Mouse (Mus musculus) limb, embryonic 15.5 days (tissue): ENCODE results near the gene Pianp. TPM values are rescaled to one million over a fixed set of nuclear protein-coding genes. Genes with fewer than 3 reads are reported as not detected.
"Not testable (repeated sequence)": the region's sequence is repeated elsewhere in the genome, so short reads cannot be mapped to it uniquely, and the experiment has no call there.

Experiments used
- ATAC-seq: fragments of 200-750 bp; cut with Nextera tagmentation; 2 replicates; pipeline ENCODE4 v1.8.0; 2017; ENCODE audit warnings: low read depth, moderate TSS enrichment; ENCODE audit not compliant: insufficient number of reproducible peaks, low FRiP score, low TSS enrichment
- H3K27ac ChIP-seq: fragments of 300-500 bp; sonication (generic); 2 replicates; pipeline ENCODE4 v1.5.1; 2015; ENCODE audit warnings: moderate library complexity, mild to moderate bottlenecking, inconsistent platforms
- H3K27me3 ChIP-seq: fragments of 300-500 bp; sonication (generic); 2 replicates; pipeline ENCODE4 v1.6.1; 2015; ENCODE audit warnings: inconsistent platforms
- H3K36me3 ChIP-seq: fragments of 300-500 bp; sonication (generic); 2 replicates; pipeline ENCODE4 v1.6.1; 2015; ENCODE audit warnings: inconsistent platforms
- H3K4me1 ChIP-seq: fragments of 300-500 bp; sonication (generic); 2 replicates; pipeline ENCODE4 v1.6.1; 2015; ENCODE audit warnings: inconsistent platforms
- H3K4me2 ChIP-seq: fragments of 300-500 bp; sonication (generic); 2 replicates; pipeline ENCODE4 v1.6.1; 2015; ENCODE audit warnings: mild to moderate bottlenecking, inconsistent platforms
- H3K4me3 ChIP-seq: fragments of 300-500 bp; sonication (generic); 2 replicates; pipeline ENCODE4 v1.5.1; 2015; ENCODE audit warnings: mild to moderate bottlenecking, inconsistent platforms
- H3K9ac ChIP-seq: fragments of 300-500 bp; sonication (generic); 2 replicates; pipeline ENCODE4 v1.6.1; 2015; ENCODE audit warnings: inconsistent platforms
- H3K9me3 ChIP-seq: fragments of 300-500 bp; sonication (generic); 2 replicates; pipeline ENCODE4 v1.6.1; 2016; ENCODE audit warnings: inconsistent platforms
- WGBS: fragments of 180-500 bp; shearing (Covaris S2); methylation state at CpG from one replicate; pipeline ENCODE4 v1.1.7; 2015; 5-methylcytosine and 5-hydroxymethylcytosine counted together
- polyA plus RNA-seq: library from polyadenylated mRNA; unstranded; fragments of >200 nt; fragmentation: Nextera tagmentation; extraction: Ambion mirVana; gene quantifications from 2 replicates; pipeline ENCODE4 v1.2.1, GENCODE M21; 2015

The Pianp gene
- polyA plus RNA-seq, 1 experiment from 2014 or later = 21.3 TPM

- Histone ChIP-seq H3K9ac (peak overlapping the region; percentile 89), H3K27ac (peak overlapping the region; percentile 99), H3K4me3 (peak overlapping the region; percentile 81), H3K27me3 (no peaks in the 10 kb centered on the region), H3K36me3 (peaks cover 26% of the 10 kb centered on the region), H3K4me1 (peaks cover 21% of the 10 kb centered on the region), H3K4me2 (peak overlapping the region; percentile 76), H3K9me3 (no peaks in the 10 kb centered on the region)
- peak; percentile 84 for ATAC-seq
- under 1% methylated on average over 40 of the region's 78 CpGs for WGBS
Measured at GRCm38 (mm10) chr6:125009181-125010073, 12.9 kb downstream of the Pianp start.

- no peak overlapping the region for H3K4me2 ChIP-seq
- no peaks in the 10 kb centered on the region for H3K27me3 ChIP-seq
- H3K27ac ChIP-seq = no peak overlapping the region
- H3K4me1 ChIP-seq = 0 out of 2 replicates have a peak, but pooled peaks cover 1% of the 10 kb centered on the region
- H3K36me3 ChIP-seq = peaks cover 74% of the 10 kb centered on the region
- 91% methylated on average over 3 of the region's 3 CpGs for WGBS
- no peaks in the 10 kb centered on the region for H3K9me3 ChIP-seq
- no peak overlapping the region for H3K4me3 ChIP-seq
- no peak overlapping the region for H3K9ac ChIP-seq
- no peak for ATAC-seq
Measured at GRCm38 (mm10) chr6:125017682-125018081, 21.2 kb downstream of the Pianp start.

GRCm38 (mm10) chr6:125030532-125030931, 34.0 kb downstream of the Pianp start:
- H3K27me3 ChIP-seq, H3K4me1 ChIP-seq, H3K4me2 ChIP-seq, H3K9me3 ChIP-seq, ATAC-seq, H3K4me3 ChIP-seq, H3K27ac ChIP-seq, H3K9ac ChIP-seq: not testable (repeated sequence)
- 44% methylated on average over 8 of the region's 9 CpGs for WGBS
- peaks cover 79% of the 10 kb centered on the region for H3K36me3 ChIP-seq

- H3K9ac ChIP-seq = no peak overlapping the region
- WGBS = 87% methylated on average over 16 of the region's 16 CpGs
- ATAC-seq = no peak
Measured at GRCm38 (mm10) chr6:125031604-125032003, 35.1 kb downstream of the Pianp start.

GRCm38 (mm10) chr6:125038666-125039065, 42.2 kb downstream of the Pianp start:
- Histone ChIP-seq H3K4me1 (peaks cover 18% of the 10 kb centered on the region), H3K9ac (0 out of 2 replicates have a peak overlapping the region, but pooled peaks have one; percentile 10), H3K4me3 (peak overlapping the region; percentile 71; the same call in 1 of the 2 replicates), H3K36me3 (peaks cover 44% of the 10 kb centered on the region), H3K9me3 (no peaks in the 10 kb centered on the region), H3K27me3 (no peaks in the 10 kb centered on the region), H3K4me2 (peak overlapping the region; percentile 56), H3K27ac (peak overlapping the region; percentile 89)
- no peak for ATAC-seq
- 88% methylated on average over 4 of the region's 4 CpGs for WGBS

More at GRCm38 (mm10) chr6:125031604-125032003, 35.1 kb downstream of the Pianp start:
- peaks cover 78% of the 10 kb centered on the region for H3K36me3 ChIP-seq
- no peaks in the 10 kb centered on the region for H3K27me3 ChIP-seq
- H3K4me2 ChIP-seq = no peak overlapping the region
- no peaks in the 10 kb centered on the region for H3K4me1 ChIP-seq
- no peaks in the 10 kb centered on the region for H3K9me3 ChIP-seq
- no peak overlapping the region for H3K27ac ChIP-seq
- H3K4me3 ChIP-seq = no peak overlapping the region

- peaks cover 18% of the 10 kb centered on the region for H3K4me1 ChIP-seq
- no peak for ATAC-seq
- H3K36me3 ChIP-seq = peaks cover 44% of the 10 kb centered on the region
- peak overlapping the region; percentile 89 for H3K27ac ChIP-seq
- 0 out of 2 replicates have a peak overlapping the region, but pooled peaks have one; percentile 10 for H3K9ac ChIP-seq
- H3K9me3 ChIP-seq = no peaks in the 10 kb centered on the region
- no peaks in the 10 kb centered on the region for H3K27me3 ChIP-seq
- WGBS = 6% methylated on average over 8 of the region's 8 CpGs
- H3K4me2 ChIP-seq = peak overlapping the region; percentile 56
- peak overlapping the region; percentile 71 for H3K4me3 ChIP-seq
Measured at GRCm38 (mm10) chr6:125039131-125039530, 42.6 kb downstream of the Pianp start.

- WGBS = under 1% methylated on average over 26 of the region's 26 CpGs
- Histone ChIP-seq H3K4me3 (peak within 1 kb of the TSS; percentile 71), H3K4me2 (peak within 1 kb of the TSS; percentile 69), H3K4me1 (peaks cover 18% of the 10 kb centered on the region), H3K36me3 (peaks cover 46% of the 10 kb centered on the region), H3K9ac (peak within 1 kb of the TSS; percentile 55), H3K9me3 (no peaks in the 10 kb centered on the region), H3K27me3 (no peaks in the 10 kb centered on the region), H3K27ac (peak within 1 kb of the TSS; percentile 89)
- ATAC-seq = peak; percentile 96
Measured at GRCm38 (mm10) chr6:125039533-125040153, 43.1 kb downstream of the Pianp start, which contains the start of gene Ing4. TSS of gene Ing4 (plus strand) at chr6:125039760.

- H3K4me1 ChIP-seq = peaks cover 18% of the 10 kb centered on the region
- H3K4me2 ChIP-seq = peak overlapping the region; percentile 69
- peak overlapping the region; percentile 55 for H3K9ac ChIP-seq
- WGBS = 13% methylated on average over 7 of the region's 7 CpGs
- H3K36me3 ChIP-seq = peaks cover 46% of the 10 kb centered on the region
- no peaks in the 10 kb centered on the region for H3K27me3 ChIP-seq
- H3K4me3 ChIP-seq = peak overlapping the region; percentile 71
- H3K9me3 ChIP-seq = no peaks in the 10 kb centered on the region
- peak overlapping the region; percentile 73 for H3K27ac ChIP-seq
- no peak for ATAC-seq
Measured at GRCm38 (mm10) chr6:125040221-125040620, 43.7 kb downstream of the Pianp start.

- peaks cover 44% of the 10 kb centered on the region for H3K36me3 ChIP-seq
- no peak overlapping the region for H3K9ac ChIP-seq
- WGBS = 78% methylated on average over 7 of the region's 7 CpGs
- H3K27me3 ChIP-seq = no peaks in the 10 kb centered on the region
- H3K4me1 ChIP-seq = peaks cover 18% of the 10 kb centered on the region
- H3K9me3 ChIP-seq = no peaks in the 10 kb centered on the region
- H3K27ac ChIP-seq = no peak overlapping the region
- H3K4me2 ChIP-seq = no peak overlapping the region
- no peak overlapping the region for H3K4me3 ChIP-seq
- no peak for ATAC-seq
Measured at GRCm38 (mm10) chr6:125041047-125041446, 44.6 kb downstream of the Pianp start.

GRCm38 (mm10) chr6:125042081-125042480, 45.6 kb downstream of the Pianp start:
- H3K4me1 ChIP-seq = peaks cover 18% of the 10 kb centered on the region
- H3K9ac ChIP-seq = no peak overlapping the region
- H3K27ac ChIP-seq = no peak overlapping the region
- H3K27me3 ChIP-seq = no peaks in the 10 kb centered on the region
- peaks cover 44% of the 10 kb centered on the region for H3K36me3 ChIP-seq
- WGBS = 94% methylated on average over 7 of the region's 7 CpGs
- no peak overlapping the region for H3K4me2 ChIP-seq
- no peak for ATAC-seq
- H3K4me3 ChIP-seq = no peak overlapping the region
- no peaks in the 10 kb centered on the region for H3K9me3 ChIP-seq

GRCm38 (mm10) chr6:125046691-125047090, 50.2 kb downstream of the Pianp start:
- Histone ChIP-seq H3K4me3 (no peak overlapping the region), H3K4me2 (no peak overlapping the region), H3K9ac (no peak overlapping the region), H3K27ac (no peak overlapping the region), H3K27me3 (no peaks in the 10 kb centered on the region), H3K9me3 (no peaks in the 10 kb centered on the region), H3K36me3 (peaks cover 80% of the 10 kb centered on the region), H3K4me1 (no peaks in the 10 kb centered on the region)
- peak; percentile 31; the same call in 1 of the 2 replicates for ATAC-seq
- 41% methylated on average over 5 of the region's 5 CpGs for WGBS

- no peak within 1 kb of the TSS for H3K9ac ChIP-seq
- no peak within 1 kb of the TSS for H3K27ac ChIP-seq
- H3K27me3 ChIP-seq = no peaks in the 10 kb centered on the region
- WGBS = 35% methylated on average over 20 of the region's 20 CpGs
- no peak for ATAC-seq
- no peak within 1 kb of the TSS for H3K4me3 ChIP-seq
- peaks cover 91% of the 10 kb centered on the region for H3K36me3 ChIP-seq
- H3K9me3 ChIP-seq = no peaks in the 10 kb centered on the region
- no peaks in the 10 kb centered on the region for H3K4me1 ChIP-seq
- no peak within 1 kb of the TSS for H3K4me2 ChIP-seq
Measured at GRCm38 (mm10) chr6:125049678-125050077, 53.2 kb downstream of the Pianp start, which contains the start of gene Acrbp. TSS of gene Acrbp (plus strand) at chr6:125049689.
